In genomic region chr8:123202288-123202687, GRCm38 (mm10) we compare ENCODE assay signal across 8 mouse cellular contexts. TPM values are rescaled to one million over a fixed set of nuclear protein-coding genes. Genes with fewer than 3 reads are reported as not detected.
DNase-seq lines count a peak whose midpoint lies in the region; ATAC-seq and TF ChIP-seq lines count a peak whose summit lies in the region.

No protein-coding gene starts in this region.

- DNase-seq in urinary bladder, postnatal 10 days (ENCODE audit: low spot score), result peak; percentile 31
- DNase-seq in urinary bladder, adult 2 months (ENCODE audit: low spot score), result no peak
- peak; percentile 39 for DNase-seq in cerebellum, adult 11-12 months
- peak; percentile 53 for DNase-seq in liver, adult 2 months (ENCODE audit: extremely low read depth, low read depth, low spot score)
- DNase-seq in neural tube, embryonic 11.5 days (ENCODE audit: low spot score), result peak; percentile 84

- peak overlapping the region; percentile 46 for H3K9ac ChIP-seq in forebrain, embryonic 16.5 days (replicated peaks; ENCODE audit: low read depth, low read length)
- no peak overlapping the region for H3K9ac ChIP-seq in liver, adult 2 months (ENCODE audit: low read depth, low read length)
- H3K9ac ChIP-seq in neural tube, embryonic 11.5 days (ENCODE audit: low read length), result peak overlapping the region; percentile 24; the same call in 1 of the 2 replicates

- H3K79me2 ChIP-seq in liver, adult 2 months (ENCODE audit: control insufficient read depth, insufficient read depth, low read length), result no peaks in the 10 kb centered on the region

- no peaks in the 10 kb centered on the region for H3K9me3 ChIP-seq in forebrain, embryonic 16.5 days (ENCODE audit: control insufficient read depth, low read length)
- H3K9me3 ChIP-seq in neural tube, embryonic 11.5 days (ENCODE audit: control insufficient read depth, low read length), result no peaks in the 10 kb centered on the region

- TF ChIP-seq POLR2A in liver, adult 2 months (IDR thresholded peaks at IDR 0.05; ENCODE audit: extremely low read depth, insufficient read depth, low read length), result no peak
- TF ChIP-seq POLR2A in testis, adult 2 months (IDR thresholded peaks at IDR 0.05; ENCODE audit: control insufficient read depth, low read depth, low read length), result no peak

- no peak overlapping the region for H3K4me3 ChIP-seq in forebrain, embryonic 16.5 days (replicated peaks; ENCODE audit: low read length)
- no peak overlapping the region for H3K4me3 ChIP-seq in liver, adult 2 months (ENCODE audit: insufficient read depth, low read depth, low read length)
- no peak overlapping the region for H3K4me3 ChIP-seq in neural tube, embryonic 11.5 days (ENCODE audit: low read depth, low read length)
- no peak overlapping the region for H3K4me3 ChIP-seq in testis, adult 2 months (ENCODE audit: control insufficient read depth, low read depth, low read length)

- no peaks in the 10 kb centered on the region for H3K27me3 ChIP-seq in forebrain, embryonic 16.5 days (replicated peaks; ENCODE audit: control insufficient read depth, insufficient read depth, low read length)
- no peaks in the 10 kb centered on the region for H3K27me3 ChIP-seq in liver, adult 2 months (ENCODE audit: control insufficient read depth, insufficient read depth, low read length)
- H3K27me3 ChIP-seq in neural tube, embryonic 11.5 days (ENCODE audit: control insufficient read depth, insufficient read depth, low read length), result no peaks in the 10 kb centered on the region
- H3K27me3 ChIP-seq in testis, adult 2 months (ENCODE audit: control insufficient read depth, insufficient read depth, low read length), result no peaks in the 10 kb centered on the region

- H3K4me2 ChIP-seq in forebrain, embryonic 16.5 days (ENCODE audit: low read length), result no peak overlapping the region
- no peak overlapping the region for H3K4me2 ChIP-seq in neural tube, embryonic 11.5 days (ENCODE audit: low read depth)

- H3K27ac ChIP-seq in forebrain, embryonic 16.5 days (ENCODE audit: low read length), result no peak overlapping the region
- no peak overlapping the region for H3K27ac ChIP-seq in liver, adult 2 months (replicated peaks; ENCODE audit: insufficient read depth, low read depth, low read length)
- no peak overlapping the region for H3K27ac ChIP-seq in neural tube, embryonic 11.5 days (ENCODE audit: low read depth, low read length)
- no peak overlapping the region for H3K27ac ChIP-seq in testis, adult 2 months (ENCODE audit: control insufficient read depth, insufficient read depth, low read depth, low read length)

- TF ChIP-seq CTCF in liver, adult 2 months (IDR thresholded peaks at IDR 0.05; ENCODE audit: low read depth, low read length), result peak; percentile 61
- TF ChIP-seq CTCF in testis, adult 2 months (IDR thresholded peaks at IDR 0.05; ENCODE audit: control insufficient read depth, insufficient read depth, insufficient replicate concordance, low read depth, low read length), result peak; percentile 58; the same call in 1 of the 2 replicates

- WGBS in forebrain, embryonic 16.5 days, result 24% methylated on average over 5 of the region's 5 CpGs
- WGBS in liver, adult 2 months, result 23% methylated on average over 5 of the region's 5 CpGs
- 36% methylated on average over 5 of the region's 5 CpGs for WGBS in neural tube, embryonic 11.5 days

- peaks cover 15% of the 10 kb centered on the region for H3K36me3 ChIP-seq in forebrain, embryonic 16.5 days (ENCODE audit: control insufficient read depth, insufficient read depth)
- H3K36me3 ChIP-seq in liver, adult 2 months (ENCODE audit: control insufficient read depth, insufficient read depth, low read length), result no peaks in the 10 kb centered on the region
- H3K36me3 ChIP-seq in neural tube, embryonic 11.5 days (ENCODE audit: control insufficient read depth, insufficient read depth, low read length), result peaks cover 4% of the 10 kb centered on the region
- H3K36me3 ChIP-seq in testis, adult 2 months (ENCODE audit: control insufficient read depth, insufficient read depth, low read length), result 0 out of 2 replicates have a peak, but pooled peaks cover 2% of the 10 kb centered on the region

- H3K4me1 ChIP-seq in forebrain, embryonic 16.5 days (replicated peaks; ENCODE audit: control insufficient read depth, insufficient read depth, low read length), result no peaks in the 10 kb centered on the region
- no peaks in the 10 kb centered on the region for H3K4me1 ChIP-seq in liver, adult 2 months (ENCODE audit: control insufficient read depth, insufficient read depth, low read length)
- no peaks in the 10 kb centered on the region for H3K4me1 ChIP-seq in neural tube, embryonic 11.5 days (ENCODE audit: control insufficient read depth, insufficient read depth, low read length)
- no peaks in the 10 kb centered on the region for H3K4me1 ChIP-seq in testis, adult 2 months (ENCODE audit: control insufficient read depth, insufficient read depth, low read length)

- ATAC-seq in forebrain, embryonic 16.5 days, result peak; percentile 49
- ATAC-seq in inflammation-experienced regulatory T-cells, adult 6 months, result peak; percentile 23
- ATAC-seq in neural tube, embryonic 11.5 days (ENCODE audit: insufficient read depth, low FRiP score, low TSS enrichment), result no peak

RNA-seq across cellular contexts. Expression of gene Chmp1a, which starts 10.3 kb away (rescaled TPM):
- 109 and 119 TPM in 2 replicates for polyA plus RNA-seq in urinary bladder, adult 2 months (2012; rRNA removed)
- polyA plus RNA-seq in forebrain, embryonic 16.5 days (2015; fragmentation: Nextera tagmentation; extraction: Ambion mirVana), result 238 and 248 TPM in 2 replicates
- polyA plus RNA-seq in inflammation-experienced regulatory T-cells, adult 6 months (2017; shearing (Covaris generic)), result 100 to 1,000 TPM; 110 to 199 (median 154) TPM
- 51.5 and 58.5 TPM in 2 replicates for total RNA-seq in liver, adult 2 months (2014; rRNA removed)
- polyA plus RNA-seq in liver, adult 2 months (2012; rRNA removed), result 67.1 and 67.7 TPM in 2 replicates
- 104 and 110 TPM in 2 replicates for polyA plus RNA-seq in neural tube, embryonic 11.5 days (2014; fragmentation: Nextera tagmentation; extraction: Ambion mirVana)
- polyA plus RNA-seq in testis, adult 2 months (2012; rRNA removed), result 98.1 and 98.4 TPM in 2 replicates

RNA-seq across cellular contexts. Expression of gene Spata33, which starts 10.3 kb away (rescaled TPM):
- 2.8 and 4.2 TPM in 2 replicates for polyA plus RNA-seq in urinary bladder, adult 2 months (2012; rRNA removed)
- 5.9 and 6.3 TPM in 2 replicates for polyA plus RNA-seq in forebrain, embryonic 16.5 days (2015; fragmentation: Nextera tagmentation; extraction: Ambion mirVana)
- not detected for polyA plus RNA-seq in inflammation-experienced regulatory T-cells, adult 6 months (2017; shearing (Covaris generic))
- 0.28 and 0.34 TPM in 2 replicates for total RNA-seq in liver, adult 2 months (2014; rRNA removed)
- 0.13 and 0.61 TPM in 2 replicates for polyA plus RNA-seq in liver, adult 2 months (2012; rRNA removed)
- polyA plus RNA-seq in neural tube, embryonic 11.5 days (2014; fragmentation: Nextera tagmentation; extraction: Ambion mirVana), result 6.0 and 9.5 TPM in 2 replicates
- polyA plus RNA-seq in testis, adult 2 months (2012; rRNA removed), result 921 and 929 TPM in 2 replicates

RNA-seq across cellular contexts. Expression of gene Dpep1, which starts 16.2 kb away (rescaled TPM):
- 56.5 and 73.2 TPM in 2 replicates for polyA plus RNA-seq in urinary bladder, adult 2 months (2012; rRNA removed)
- 0.14 and 0.18 TPM in 2 replicates for polyA plus RNA-seq in forebrain, embryonic 16.5 days (2015; fragmentation: Nextera tagmentation; extraction: Ambion mirVana)
- not detected for polyA plus RNA-seq in inflammation-experienced regulatory T-cells, adult 6 months (2017; shearing (Covaris generic))
- 0.55 and 0.74 TPM in 2 replicates for total RNA-seq in liver, adult 2 months (2014; rRNA removed)
- 0.45 and 1.8 TPM in 2 replicates for polyA plus RNA-seq in liver, adult 2 months (2012; rRNA removed)
- polyA plus RNA-seq in neural tube, embryonic 11.5 days (2014; fragmentation: Nextera tagmentation; extraction: Ambion mirVana), result 0.66 and 1.3 TPM in 2 replicates
- 9.6 and 10.5 TPM in 2 replicates for polyA plus RNA-seq in testis, adult 2 months (2012; rRNA removed)

RNA-seq across cellular contexts. Expression of gene Cdk10, which starts 22.4 kb away (rescaled TPM):
- polyA plus RNA-seq in urinary bladder, adult 2 months (2012; rRNA removed), result 70.3 and 77.0 TPM in 2 replicates
- polyA plus RNA-seq in forebrain, embryonic 16.5 days (2015; fragmentation: Nextera tagmentation; extraction: Ambion mirVana), result 42.9 and 54.1 TPM in 2 replicates
- polyA plus RNA-seq in inflammation-experienced regulatory T-cells, adult 6 months (2017; shearing (Covaris generic)), result 10 to 100 TPM; 16.4 to 29.7 (median 24.3) TPM
- total RNA-seq in liver, adult 2 months (2014; rRNA removed), result 16.9 and 18.2 TPM in 2 replicates
- polyA plus RNA-seq in liver, adult 2 months (2012; rRNA removed), result 29.8 and 45.1 TPM in 2 replicates
- polyA plus RNA-seq in neural tube, embryonic 11.5 days (2014; fragmentation: Nextera tagmentation; extraction: Ambion mirVana), result 35.5 and 35.7 TPM in 2 replicates
- 62.0 and 65.4 TPM in 2 replicates for polyA plus RNA-seq in testis, adult 2 months (2012; rRNA removed)

RNA-seq across cellular contexts. Expression of gene Spata2l, which starts 33.7 kb away (rescaled TPM):
- polyA plus RNA-seq in urinary bladder, adult 2 months (2012; rRNA removed), result 4.3 and 4.8 TPM in 2 replicates
- polyA plus RNA-seq in forebrain, embryonic 16.5 days (2015; fragmentation: Nextera tagmentation; extraction: Ambion mirVana), result 5.8 and 7.8 TPM in 2 replicates
- 1 to 10 TPM; 6.3 to 7.7 (median 6.5) TPM for polyA plus RNA-seq in inflammation-experienced regulatory T-cells, adult 6 months (2017; shearing (Covaris generic))
- 16.8 and 18.1 TPM in 2 replicates for total RNA-seq in liver, adult 2 months (2014; rRNA removed)
- 27.3 and 41.2 TPM in 2 replicates for polyA plus RNA-seq in liver, adult 2 months (2012; rRNA removed)
- 2.7 and 3.1 TPM in 2 replicates for polyA plus RNA-seq in neural tube, embryonic 11.5 days (2014; fragmentation: Nextera tagmentation; extraction: Ambion mirVana)
- 34.4 and 35.0 TPM in 2 replicates for polyA plus RNA-seq in testis, adult 2 months (2012; rRNA removed)

Comparison
In these comparisons a context has a peak if more than half of its experiments do, and no peak if none do; other contexts are left out.
1. RNA of gene Spata33, which starts 10.3 kb away (polyA plus RNA-seq): 921 to 929 TPM in testis, adult 2 months; 6.0 to 9.5 TPM in neural tube, embryonic 11.5 days, 5.9 to 6.3 TPM in forebrain, embryonic 16.5 days, 2.8 to 4.2 TPM in urinary bladder, adult 2 months, 0.13 to 0.61 TPM in liver, adult 2 months and not detected in inflammation-experienced regulatory T-cells, adult 6 months; every median in the first group is over 10 times any median in the second.